Mouse (Mus musculus) CH12.LX (cell line): Measurements from ENCODE around the gene Rfx4. TPM values are rescaled to one million over a fixed set of nuclear protein-coding genes. Genes with fewer than 3 reads are reported as not detected.

ENCODE experiments used
- DNase-seq: peaks from one replicate; pipeline ENCODE4 v3.0.0-alpha.2; 2013; ENCODE audit errors: extremely low read depth
- H3K27ac ChIP-seq: 2 replicates; pipeline ENCODE4 v1.5.1; 2012; ENCODE audit warnings: low read depth, mild to moderate bottlenecking, control low read depth, moderate library complexity; ENCODE audit not compliant: insufficient read depth
- H3K27me3 ChIP-seq: replicated peaks from 2 replicates; pipeline ENCODE3; 2012; ENCODE audit warnings: inconsistent platforms
- H3K36me3 ChIP-seq, 2 experiments: replicated peaks in 1 of 2; 2 replicates each; pipeline versions ENCODE3 to v1.6.1; 2012; ENCODE audit warnings: inconsistent platforms in 1 of 2, low read length in 1 of 2, mild to moderate bottlenecking in 1 of 2, mixed read lengths in 1 of 2, moderate library complexity in 1 of 2; ENCODE audit not compliant: control insufficient read depth in 1 of 2, insufficient read depth in 1 of 2
- H3K4me1 ChIP-seq, 2 experiments: 2 replicates each; pipeline ENCODE4 v1.6.1; 2012; ENCODE audit warnings: inconsistent platforms in 1 of 2, moderate library complexity in 1 of 2; ENCODE audit not compliant: insufficient read depth in 2 of 2, control insufficient read depth in 1 of 2
- H3K4me2 ChIP-seq: 2 replicates; pipeline ENCODE4 v1.6.1; 2012; ENCODE audit warnings: low read depth, mild to moderate bottlenecking, control low read depth; ENCODE audit not compliant: poor library complexity, insufficient read depth, severe bottlenecking
- H3K4me3 ChIP-seq, 3 experiments: fragments of 150-350 bp in 1 of 3; sonication (generic) in 1 of 3; replicated peaks in 1 of 3; 2 replicates each; pipeline versions ENCODE3 to v1.5.1; 2011 to 2012; ENCODE audit warnings: low read depth in 2 of 3, low read length in 2 of 3, mild to moderate bottlenecking in 2 of 3, moderate library complexity in 2 of 3, control low read depth in 1 of 3, improper control_type of control experiment in 1 of 3, inconsistent platforms in 1 of 3, mixed read lengths in 1 of 3; ENCODE audit not compliant: poor library complexity in 1 of 3
- H3K79me2 ChIP-seq: replicated peaks from 2 replicates; pipeline ENCODE4 v1.6.1; 2012; ENCODE audit warnings: mild to moderate bottlenecking, moderate library complexity; ENCODE audit not compliant: control insufficient read depth, poor library complexity, insufficient read depth, severe bottlenecking; ENCODE audit errors: extremely low read depth
- H3K9ac ChIP-seq: 2 replicates; pipeline ENCODE4 v1.6.1; 2012; ENCODE audit warnings: low read depth, mild to moderate bottlenecking, control low read depth, moderate library complexity; ENCODE audit not compliant: insufficient read depth
- H3K9me3 ChIP-seq: replicated peaks from 2 replicates; pipeline ENCODE3; 2012; ENCODE audit warnings: low read length, inconsistent platforms, mixed read lengths
- CHD2 ChIP-seq: IDR thresholded peaks from 2 replicates; pipeline ENCODE4 v1.6.1; 2011; ENCODE audit warnings: low read length, improper control_type of control experiment
- CTCF ChIP-seq, 2 experiments: IDR thresholded peaks in 1 of 2; conservative IDR thresholded peaks in 1 of 2; 2 replicates each; pipeline ENCODE4 v1.5.1; 2011 to 2012; ENCODE audit warnings: low read depth in 2 of 2, low read length in 2 of 2, improper control_type of control experiment in 1 of 2, inconsistent platforms in 1 of 2, mild to moderate bottlenecking in 1 of 2, moderate library complexity in 1 of 2
- E2F4 ChIP-seq: IDR thresholded peaks from 2 replicates; pipeline ENCODE4 v1.6.1; 2011; ENCODE audit warnings: low read depth, low read length, improper control_type of control experiment; ENCODE audit not compliant: insufficient replicate concordance
- ELF1 ChIP-seq: IDR thresholded peaks from 2 replicates; pipeline ENCODE4 v1.6.1; 2014; ENCODE audit warnings: low read depth, mild to moderate bottlenecking, inconsistent platforms, low read length, improper control_type of control experiment
- ETS1 ChIP-seq: conservative IDR thresholded peaks from 2 replicates; pipeline ENCODE4 v1.6.1; 2012; ENCODE audit warnings: low read depth, mild to moderate bottlenecking, inconsistent platforms, low read length, improper control_type of control experiment, moderate library complexity
- GABPA ChIP-seq: IDR thresholded peaks from 2 replicates; pipeline ENCODE4 v1.6.1; 2012; ENCODE audit warnings: low read depth, low read length, improper control_type of control experiment, inconsistent platforms; ENCODE audit not compliant: insufficient replicate concordance
- HCFC1 ChIP-seq: IDR thresholded peaks from 2 replicates; pipeline ENCODE4 v1.6.1; 2012; ENCODE audit warnings: low read depth, mild to moderate bottlenecking, inconsistent platforms, low read length, improper control_type of control experiment
- IRF4 ChIP-seq: IDR thresholded peaks from 2 replicates; pipeline ENCODE4 v1.6.1; 2014; ENCODE audit warnings: low read depth, mild to moderate bottlenecking, inconsistent platforms, low read length, improper control_type of control experiment
- JUN ChIP-seq: IDR thresholded peaks from 2 replicates; pipeline ENCODE4 v1.6.1; 2011; ENCODE audit warnings: low read depth, mild to moderate bottlenecking, low read length, improper control_type of control experiment, moderate library complexity; ENCODE audit not compliant: insufficient read depth
- JUND ChIP-seq: conservative IDR thresholded peaks from 2 replicates; pipeline ENCODE4 v1.6.1; 2011; ENCODE audit warnings: low read depth, low read length, improper control_type of control experiment
- KAT2A ChIP-seq: IDR thresholded peaks from 2 replicates; pipeline ENCODE4 v1.6.1; 2012; ENCODE audit warnings: low read length, improper control_type of control experiment, inconsistent platforms; ENCODE audit not compliant: insufficient replicate concordance
- MAX ChIP-seq: IDR thresholded peaks from 2 replicates; pipeline ENCODE4 v1.6.1; 2011; ENCODE audit warnings: low read length, improper control_type of control experiment
- MEF2A ChIP-seq: IDR thresholded peaks from 2 replicates; pipeline ENCODE4 v1.6.1; 2014; ENCODE audit warnings: low read depth, mild to moderate bottlenecking, inconsistent platforms, low read length, improper control_type of control experiment, borderline replicate concordance
- MXI1 ChIP-seq: IDR thresholded peaks from 2 replicates; pipeline ENCODE4 v1.6.1; 2011; ENCODE audit warnings: mild to moderate bottlenecking, low read depth, low read length, improper control_type of control experiment
- MYC ChIP-seq: IDR thresholded peaks from 2 replicates; pipeline ENCODE4 v1.6.1; 2011; ENCODE audit warnings: low read depth, mild to moderate bottlenecking, improper control_type of control experiment, low read length
- NELFE ChIP-seq: IDR thresholded peaks from 2 replicates; pipeline ENCODE4 v1.6.1; 2011; ENCODE audit warnings: low read depth, low read length, improper control_type of control experiment
- NRF1 ChIP-seq: IDR thresholded peaks from 2 replicates; pipeline ENCODE4 v1.6.1; 2014; ENCODE audit warnings: low read depth, mild to moderate bottlenecking, inconsistent platforms, low read length, improper control_type of control experiment, moderate library complexity
- POLR2A ChIP-seq: IDR thresholded peaks from 2 replicates; pipeline ENCODE4 v1.6.1; 2011; ENCODE audit warnings: low read depth, mild to moderate bottlenecking, improper control_type of control experiment, low read length
- POLR2AphosphoS2 ChIP-seq: IDR thresholded peaks from 2 replicates; pipeline ENCODE4 v1.6.1; 2011; ENCODE audit warnings: low read depth, low read length, improper control_type of control experiment
- RAD21 ChIP-seq: IDR thresholded peaks from 2 replicates; pipeline ENCODE4 v1.6.1; 2011; ENCODE audit warnings: low read depth, mild to moderate bottlenecking, low read length, improper control_type of control experiment, moderate library complexity
- TBP ChIP-seq: conservative IDR thresholded peaks from 2 replicates; pipeline ENCODE4 v1.6.1; 2011; ENCODE audit warnings: low read depth, low read length, improper control_type of control experiment
- TCF12 ChIP-seq: IDR thresholded peaks from 2 replicates; pipeline ENCODE4 v1.6.1; 2014; ENCODE audit warnings: low read depth, mild to moderate bottlenecking, inconsistent platforms, low read length, improper control_type of control experiment
- UBTF ChIP-seq: IDR thresholded peaks from 2 replicates; pipeline ENCODE4 v1.6.1; 2012; ENCODE audit warnings: low read depth, mild to moderate bottlenecking, inconsistent platforms, low read length, improper control_type of control experiment, moderate library complexity
- USF1 ChIP-seq: IDR thresholded peaks from 2 replicates; pipeline ENCODE4 v1.6.1; 2014; ENCODE audit warnings: low read depth, mild to moderate bottlenecking, inconsistent platforms, low read length, improper control_type of control experiment
- USF2 ChIP-seq: conservative IDR thresholded peaks from 2 replicates; pipeline ENCODE4 v1.6.1; 2011; ENCODE audit warnings: low read depth, low read length, improper control_type of control experiment
- ZC3H11A ChIP-seq: IDR thresholded peaks from 2 replicates; pipeline ENCODE4 v1.6.1; 2012; ENCODE audit warnings: low read depth, mild to moderate bottlenecking, inconsistent platforms, low read length, improper control_type of control experiment
- ZKSCAN1 ChIP-seq: IDR thresholded peaks from 2 replicates; pipeline ENCODE4 v1.6.1; 2012; ENCODE audit warnings: low read depth, inconsistent platforms, low read length, improper control_type of control experiment, borderline replicate concordance
- ZMIZ1 ChIP-seq: IDR thresholded peaks from 2 replicates; pipeline ENCODE4 v1.6.1; 2012; ENCODE audit warnings: low read depth, mild to moderate bottlenecking, inconsistent platforms, low read length, improper control_type of control experiment
- dilution Hi-C: fragments of 300-500 bp; cut with MboI; formaldehyde crosslinking; loops from 2 replicates; pipeline ENCODE4 v1.14.3; 2020; ENCODE audit warnings: low sequenced_read_pairs; ENCODE audit not compliant: extremely low pct_unique_long_range_greater_than_20kb, extremely low pct_ligation_motif_present
- in situ Hi-C: fragments of 300-500 bp; cut with MboI; formaldehyde crosslinking; loops from 3 replicates; pipeline ENCODE4 v1.14.3; 2019; ENCODE audit warnings: low sequenced_read_pairs, low pct_ligation_motif_present, low pct_unique_long_range_greater_than_20kb, mixed read lengths
- polyA plus RNA-seq: library from polyadenylated mRNA; unstranded; fragments of >175 nt; gene quantifications from 2 replicates; pipeline ENCODE4 v1.2.1, GENCODE M21; 2012; ENCODE audit warnings: low read depth; ENCODE audit not compliant: insufficient read length
- total RNA-seq, 2 experiments: library from RNA; depleted of rRNA; stranded (reverse); fragments of 300-350 nt in 1 of 2; fragments of >200 nt in 1 of 2; gene quantifications; 2 replicates each; pipeline ENCODE4 v1.2.3; 2012 to 2014

Rfx4 gene
- total and polyA plus RNA-seq, 3 experiments = 0.04 TPM; not detected in 2

DNA sequence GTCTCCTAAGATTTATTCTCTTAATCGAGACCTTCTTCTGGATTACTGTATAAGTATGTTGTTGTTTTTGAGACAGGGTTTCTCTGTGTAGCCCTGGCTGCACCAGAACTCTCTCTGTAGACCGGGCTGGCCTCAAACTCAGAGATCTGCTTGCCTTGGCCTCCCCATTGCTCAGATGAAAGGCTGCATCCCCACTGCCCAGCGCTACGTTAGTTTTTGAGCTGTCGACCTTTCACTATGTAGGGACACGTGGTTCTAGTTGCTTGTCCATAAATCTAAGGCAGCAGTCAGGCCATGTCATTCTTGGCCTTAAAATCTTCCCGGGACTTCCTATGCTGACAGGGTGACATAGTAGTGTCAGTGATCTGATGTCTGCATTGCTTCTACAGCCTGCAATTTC, 170.5 kb downstream of the Rfx4 start:
- Histone ChIP-seq H3K4me2 (no peak overlapping the region), H3K9me3 (no peaks in the 10 kb centered on the region), H3K4me1 (peaks cover 8 to 51% of the 10 kb centered on the region in 2 experiments), H3K36me3 (peaks cover 5 to 64% of the 10 kb centered on the region in 2 experiments), H3K79me2 (no peaks in the 10 kb centered on the region; the same call in 1 of the 2 replicates), H3K27ac (no peak overlapping the region), H3K27me3 (no peaks in the 10 kb centered on the region), H3K9ac (no peak overlapping the region), H3K4me3 (no peak overlapping the region)
- in situ Hi-C loops = no loop called here
- no peak for TF ChIP-seq KAT2A
- no peak for TF ChIP-seq CHD2
- TF ChIP-seq GABPA = no peak
- TF ChIP-seq E2F4 = no peak
- TF ChIP-seq TBP = no peak
- no peak for TF ChIP-seq ELF1
- TF ChIP-seq ZC3H11A = no peak
- TF ChIP-seq POLR2AphosphoS2 = no peak
- TF ChIP-seq TCF12 = no peak
- TF ChIP-seq IRF4 = no peak
- TF ChIP-seq USF2 = no peak
- TF ChIP-seq MEF2A = no peak
- no peak for TF ChIP-seq MYC
- TF ChIP-seq MXI1 = no peak
- TF ChIP-seq JUN = no peak
- dilution Hi-C loops = no loop called here
- DNase-seq = no peak

DNA sequence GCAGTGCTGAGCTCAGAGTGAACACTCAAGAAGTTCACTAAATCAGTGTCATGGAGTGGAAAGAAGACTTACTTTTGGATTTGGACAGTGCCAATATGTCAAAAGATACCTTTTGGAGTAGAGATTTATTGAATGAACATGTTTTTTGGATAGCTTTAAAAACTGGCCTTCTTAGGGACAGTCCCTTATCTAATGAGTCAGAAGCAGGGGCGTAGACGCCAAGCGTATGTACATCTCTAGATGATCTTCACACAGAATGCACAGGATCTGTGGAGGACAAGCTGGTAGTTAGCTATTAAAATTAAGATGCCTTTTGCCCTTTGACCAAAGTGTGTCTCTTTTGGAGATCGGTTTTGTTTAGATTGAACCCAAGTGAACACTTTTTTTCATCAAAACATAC, 171.0 kb downstream of the Rfx4 start:
- dilution Hi-C loops (no loop called here), in situ Hi-C loops (no loop called here)
- Histone ChIP-seq H3K4me1 (peaks cover 11 to 56% of the 10 kb centered on the region in 2 experiments), H3K4me3 (no peak overlapping the region), H3K79me2 (no peaks in the 10 kb centered on the region; the same call in 1 of the 2 replicates), H3K27ac (no peak overlapping the region), H3K27me3 (no peaks in the 10 kb centered on the region), H3K9ac (no peak overlapping the region), H3K9me3 (no peaks in the 10 kb centered on the region), H3K4me2 (no peak overlapping the region), H3K36me3 (peaks cover 5 to 61% of the 10 kb centered on the region in 2 experiments)
- no peak for DNase-seq
- no peak for TF ChIP-seq CTCF (conservative IDR thresholded peaks at IDR 0.05 in 1 of 2, IDR thresholded peaks at IDR 0.05 in 1 of 2; ENCODE audit: low read depth in 2 of 2, low read length in 2 of 2)
- no peak for TF ChIP-seq ZC3H11A
- no peak for TF ChIP-seq KAT2A
- no peak for TF ChIP-seq RAD21
- no peak for TF ChIP-seq UBTF
- TF ChIP-seq NRF1 = no peak
- no peak for TF ChIP-seq NELFE
- no peak for TF ChIP-seq HCFC1
- TF ChIP-seq POLR2A = no peak
- no peak for TF ChIP-seq ZMIZ1
- no peak for TF ChIP-seq JUND
- no peak for TF ChIP-seq MAX
- no peak for TF ChIP-seq JUN
- no peak for TF ChIP-seq USF1
- no peak for TF ChIP-seq ELF1
- TF ChIP-seq ZKSCAN1 = no peak
- TF ChIP-seq ETS1 = no peak
- TF ChIP-seq TCF12 = no peak
